Mouse (Mus musculus) lung, embryonic 14.5 days (tissue): ENCODE measurements at regions not wholly inside any gene's neighbourhood (a gene's known extent, or its start where the extent isn't known, plus 50 kb on each side); places are given as distances from the start of the nearest gene placed in this dataset.
A peak's percentile ranks its signal among the peaks of the same experiment; 100 is the strongest.

Source experiments
- ATAC-seq: fragments of 200-750 bp; cut with Nextera tagmentation; 2 replicates; pipeline ENCODE4 v1.8.0; 2017; ENCODE audit warnings: mild to moderate bottlenecking, moderate TSS enrichment, moderate library complexity; ENCODE audit not compliant: insufficient read depth
- DNase-seq: peaks from one replicate; pipeline ENCODE4 v3.0.0-alpha.2; 2015
- H3K27ac ChIP-seq: fragments of 300-500 bp; sonication (generic); 2 replicates; pipeline ENCODE4 v1.5.1; 2014; ENCODE audit warnings: low read depth, mild to moderate bottlenecking, moderate library complexity
- H3K27me3 ChIP-seq: fragments of 300-500 bp; sonication (generic); 2 replicates; pipeline ENCODE4 v1.6.1; 2014; ENCODE audit warnings: low read length, control low read depth; ENCODE audit not compliant: insufficient read depth
- H3K36me3 ChIP-seq: fragments of 300-500 bp; sonication (generic); 2 replicates; pipeline ENCODE4 v1.6.1; 2014; ENCODE audit warnings: control low read depth; ENCODE audit not compliant: insufficient read depth
- H3K4me1 ChIP-seq: fragments of 300-500 bp; sonication (generic); 2 replicates; pipeline ENCODE4 v1.6.1; 2014; ENCODE audit warnings: antibody characterized with exemption, control low read depth; ENCODE audit not compliant: insufficient read depth
- H3K4me2 ChIP-seq: fragments of 300-500 bp; sonication (generic); 2 replicates; pipeline ENCODE4 v1.6.1; 2014; ENCODE audit warnings: mild to moderate bottlenecking
- H3K4me3 ChIP-seq: fragments of 300-500 bp; sonication (generic); 2 replicates; pipeline ENCODE4 v1.5.1; 2014; ENCODE audit warnings: low read depth, low read length
- H3K9ac ChIP-seq: fragments of 300-500 bp; sonication (generic); 2 replicates; pipeline ENCODE4 v1.6.1; 2014
- H3K9me3 ChIP-seq: fragments of 300-500 bp; sonication (generic); 2 replicates; pipeline ENCODE4 v1.6.1; 2016; ENCODE audit warnings: low read depth, low read length, control low read depth
- CTCF ChIP-seq: IDR thresholded peaks from 2 replicates; pipeline ENCODE4 v1.5.1; 2016; ENCODE audit warnings: antibody characterized with exemption, low read depth
- WGBS: fragments of 180-500 bp; shearing (Covaris S2); extraction: QIAGEN DNeasy Blood & Tissue Kit; methylation state at CpG from one replicate; pipeline ENCODE4 v1.1.7; 2014; 5-methylcytosine and 5-hydroxymethylcytosine counted together

DNA sequence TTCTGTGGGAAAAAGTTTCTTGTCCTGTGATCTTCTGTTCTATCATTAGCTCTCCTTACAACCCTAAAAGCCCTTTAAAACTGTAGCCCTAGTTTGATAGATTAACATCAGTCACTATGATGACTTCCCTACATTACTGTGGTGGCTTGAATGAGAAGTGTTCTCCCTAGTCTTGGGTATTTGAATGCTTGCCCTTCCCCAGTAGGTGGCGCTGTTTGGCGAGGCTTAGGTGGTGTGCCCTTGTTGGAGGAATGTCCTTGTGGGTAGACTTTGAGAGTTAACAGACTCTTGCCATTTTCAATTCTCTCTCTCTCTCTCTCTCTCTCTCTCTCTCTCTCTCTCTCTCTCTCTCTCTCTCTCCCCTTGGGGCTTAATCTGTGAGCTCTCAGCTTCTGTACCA is 379.8 kb downstream of the Insc start:
- H3K27ac ChIP-seq = no peak overlapping the region
- H3K36me3 ChIP-seq = no peaks in the 10 kb centered on the region
- no peak overlapping the region for H3K4me3 ChIP-seq
- DNase-seq (no peak), ATAC-seq (no peak)
- H3K27me3 ChIP-seq = no peaks in the 10 kb centered on the region
- WGBS = 69% methylated on average over 2 of the region's 2 CpGs
- no peak overlapping the region for H3K9ac ChIP-seq
- peak; percentile 47 for TF ChIP-seq CTCF
- no peak overlapping the region for H3K4me2 ChIP-seq
- no peaks in the 10 kb centered on the region for H3K4me1 ChIP-seq
- no peaks in the 10 kb centered on the region for H3K9me3 ChIP-seq

DNA sequence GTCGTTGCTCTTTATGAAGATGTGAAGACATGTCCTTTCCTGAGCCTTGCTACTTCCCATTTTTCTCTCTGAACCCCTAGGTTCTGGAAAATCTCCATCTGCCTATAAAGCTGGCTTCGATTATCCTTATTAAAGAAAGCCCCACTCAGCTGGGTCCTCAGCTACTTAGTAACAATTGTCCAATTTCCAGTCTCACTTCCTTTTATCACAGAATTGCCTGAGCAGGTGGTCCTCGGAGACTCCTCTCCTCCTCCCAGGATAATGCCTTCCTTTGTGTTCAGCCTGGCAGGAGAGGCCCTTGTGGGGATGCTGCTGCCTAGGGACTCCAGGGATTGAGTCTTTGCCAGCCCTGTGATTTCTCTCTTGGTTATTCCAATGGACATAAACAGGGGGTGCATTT is 385.5 kb downstream of the Insc start:
- no peak for ATAC-seq
- Histone ChIP-seq H3K4me3 (no peak overlapping the region), H3K27ac (no peak overlapping the region), H3K9me3 (no peaks in the 10 kb centered on the region), H3K36me3 (no peaks in the 10 kb centered on the region), H3K4me1 (no peaks in the 10 kb centered on the region), H3K4me2 (no peak overlapping the region), H3K9ac (no peak overlapping the region), H3K27me3 (no peaks in the 10 kb centered on the region)
- DNase-seq = no peak
- no peak for TF ChIP-seq CTCF
- WGBS = 47% methylated on average over 3 of the region's 3 CpGs

DNA sequence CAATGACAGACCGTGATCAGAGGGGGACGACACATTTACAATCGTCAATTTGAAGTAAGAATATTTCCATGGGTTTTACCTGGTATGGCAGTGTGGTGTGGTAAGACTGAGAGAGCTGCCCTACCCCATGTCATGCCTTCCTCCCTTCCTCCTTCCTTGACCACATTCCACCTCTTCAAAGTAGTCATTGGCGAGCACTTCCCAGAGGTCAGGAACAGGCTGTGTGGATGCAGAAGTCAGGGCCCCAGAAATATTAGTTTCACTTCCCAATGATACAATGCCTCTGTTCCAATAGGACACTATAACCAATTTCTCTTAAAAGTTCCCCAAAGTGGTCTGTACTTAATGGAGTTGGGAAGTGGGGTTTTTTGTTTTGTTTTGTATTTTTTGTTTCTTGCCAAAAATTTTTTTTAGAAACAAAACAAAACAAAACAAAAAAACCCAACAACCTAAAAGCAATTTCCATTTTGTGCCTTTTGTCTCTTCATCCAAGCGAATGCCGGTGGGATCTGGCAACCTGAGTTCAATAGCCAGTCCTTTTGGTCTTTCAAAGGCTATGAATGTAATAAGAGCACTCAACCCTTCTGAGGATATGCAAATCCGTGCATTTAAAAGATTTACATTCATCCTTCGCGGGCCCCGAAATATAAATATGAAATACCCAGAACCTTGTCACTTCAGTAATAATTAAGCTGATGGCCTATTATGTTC is 387.9 kb downstream of the Insc start:
- Histone ChIP-seq H3K9ac (no peak overlapping the region), H3K27ac (no peak overlapping the region), H3K9me3 (no peaks in the 10 kb centered on the region), H3K36me3 (no peaks in the 10 kb centered on the region), H3K4me3 (no peak overlapping the region), H3K4me1 (no peaks in the 10 kb centered on the region), H3K27me3 (no peaks in the 10 kb centered on the region), H3K4me2 (no peak overlapping the region)
- DNase-seq (no peak), ATAC-seq (no peak)
- WGBS = 88% methylated on average over 10 of the region's 10 CpGs
- no peak for TF ChIP-seq CTCF

DNA sequence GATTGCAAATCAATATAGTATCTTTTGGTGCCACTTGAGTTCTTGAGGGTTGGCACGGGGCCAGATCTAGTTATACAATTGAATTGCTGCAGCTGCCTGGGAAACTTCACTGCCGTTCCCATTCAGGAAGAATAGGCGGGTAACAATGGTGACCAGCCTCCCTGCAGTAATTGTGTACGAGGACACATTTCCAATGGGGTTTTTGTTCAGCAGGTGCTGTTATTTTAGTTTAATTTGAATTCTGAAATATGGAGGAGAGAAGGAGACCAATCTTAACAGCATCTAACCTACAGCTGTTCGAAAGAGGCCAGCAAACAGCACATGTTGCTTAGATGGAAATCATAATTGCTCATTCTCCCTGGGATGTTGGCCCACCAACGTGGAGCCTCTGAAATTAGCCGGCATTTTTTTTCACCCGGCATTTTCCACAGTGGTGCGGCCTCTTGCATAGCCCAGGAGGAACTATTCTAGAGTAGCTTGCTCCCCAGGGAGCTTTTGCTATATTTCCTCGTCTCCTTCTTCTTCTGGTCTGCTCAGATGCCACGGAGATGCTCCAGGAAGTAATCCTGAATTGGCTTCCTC is 388.6 kb downstream of the Insc start:
- Histone ChIP-seq H3K27ac (no peak overlapping the region), H3K9me3 (no peaks in the 10 kb centered on the region), H3K4me3 (no peak overlapping the region), H3K9ac (no peak overlapping the region), H3K36me3 (no peaks in the 10 kb centered on the region), H3K27me3 (no peaks in the 10 kb centered on the region), H3K4me1 (no peaks in the 10 kb centered on the region), H3K4me2 (no peak overlapping the region)
- peak; percentile 57 for DNase-seq
- no peak for TF ChIP-seq CTCF
- WGBS = 70% methylated on average over 11 of the region's 11 CpGs
- ATAC-seq = no peak

DNA sequence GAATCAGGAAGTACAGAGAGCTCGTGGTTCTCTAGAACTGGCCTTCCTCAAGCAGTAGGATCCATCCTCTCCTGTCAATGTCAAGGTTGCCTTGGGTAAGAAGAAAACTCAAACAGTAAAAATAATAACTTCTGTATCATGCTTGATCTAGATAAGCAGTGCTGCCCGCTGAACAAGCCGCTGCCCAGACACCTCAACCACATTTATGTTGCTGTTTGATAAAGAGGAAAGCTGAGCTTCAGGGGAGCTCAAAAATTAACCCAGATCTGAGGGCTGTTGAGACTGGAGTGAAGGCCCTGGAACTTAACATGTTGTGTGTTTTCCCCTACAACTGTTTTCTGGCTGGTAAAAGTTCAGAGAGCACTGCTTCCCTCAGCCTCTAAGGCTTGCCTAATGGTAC is 389.1 kb downstream of the Insc start:
- Histone ChIP-seq H3K36me3 (no peaks in the 10 kb centered on the region), H3K27me3 (no peaks in the 10 kb centered on the region), H3K4me1 (no peaks in the 10 kb centered on the region), H3K4me2 (no peak overlapping the region), H3K9ac (no peak overlapping the region), H3K27ac (no peak overlapping the region), H3K4me3 (no peak overlapping the region), H3K9me3 (no peaks in the 10 kb centered on the region)
- DNase-seq = no peak
- ATAC-seq = no peak
- WGBS = 72% methylated on average over 3 of the region's 3 CpGs
- TF ChIP-seq CTCF = no peak

DNA sequence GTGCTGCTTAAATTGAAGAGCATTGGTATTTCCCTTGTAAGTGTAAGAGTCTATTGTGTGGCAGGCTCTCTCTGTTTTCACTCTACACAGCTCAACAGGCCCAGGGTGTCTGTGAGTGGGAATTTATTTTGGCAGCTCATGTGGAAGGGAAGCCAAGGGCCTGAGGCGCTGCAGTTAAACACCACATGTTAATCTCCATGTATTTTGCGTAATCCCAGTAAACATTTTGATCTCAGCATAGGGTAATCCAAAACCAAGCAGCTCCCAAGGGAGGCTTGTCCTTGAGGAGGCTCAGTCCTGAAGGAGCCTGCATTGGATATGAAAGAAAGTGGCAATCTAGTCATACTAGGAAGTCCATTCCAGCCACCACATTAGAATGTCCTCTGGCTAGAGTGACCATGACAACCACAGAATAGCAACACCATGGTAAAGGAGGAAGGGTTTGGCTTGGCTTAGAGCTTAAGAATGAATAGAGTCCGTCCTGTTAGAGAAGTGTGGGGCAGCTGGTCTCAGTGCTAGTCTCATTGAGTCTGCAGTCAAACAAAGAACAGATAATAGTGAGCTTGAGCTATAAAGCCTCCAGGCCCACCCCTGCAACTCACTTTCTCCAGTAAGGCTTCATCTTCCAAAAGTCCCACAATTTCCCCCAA is 391.6 kb downstream of the Insc start:
- H3K27me3 ChIP-seq = no peaks in the 10 kb centered on the region
- ATAC-seq (no peak), DNase-seq (no peak)
- no peak overlapping the region for H3K4me3 ChIP-seq
- H3K9ac ChIP-seq = no peak overlapping the region
- H3K9me3 ChIP-seq = no peaks in the 10 kb centered on the region
- H3K4me1 ChIP-seq = no peaks in the 10 kb centered on the region
- H3K36me3 ChIP-seq = no peaks in the 10 kb centered on the region
- H3K27ac ChIP-seq = no peak overlapping the region
- no peak overlapping the region for H3K4me2 ChIP-seq
- no peak for TF ChIP-seq CTCF
- WGBS = 66% methylated on average over 3 of the region's 3 CpGs

DNA sequence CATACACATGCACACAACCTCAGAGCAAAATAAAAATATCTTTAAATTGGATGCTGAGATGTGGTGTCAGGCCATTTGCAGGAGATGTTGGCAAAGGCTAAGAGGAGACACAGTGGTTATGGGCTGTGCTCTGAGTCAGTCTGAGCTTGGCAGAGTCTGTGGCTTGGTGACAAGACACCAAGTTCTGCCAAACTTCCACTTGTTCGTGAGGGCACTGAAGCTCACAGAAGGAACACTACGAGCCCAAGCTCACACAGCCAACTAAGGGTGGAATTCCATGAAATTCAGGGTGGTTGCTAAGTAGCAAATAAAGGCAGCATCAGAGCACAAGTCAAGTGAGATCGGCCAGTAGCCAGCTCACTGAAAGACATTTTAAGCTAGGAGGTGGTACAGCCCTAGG is 396.8 kb downstream of the Insc start:
- no peak for TF ChIP-seq CTCF
- ATAC-seq (no peak), DNase-seq (no peak)
- Histone ChIP-seq H3K4me1 (no peaks in the 10 kb centered on the region), H3K9me3 (no peaks in the 10 kb centered on the region), H3K27ac (no peak overlapping the region), H3K36me3 (no peaks in the 10 kb centered on the region), H3K4me3 (no peak overlapping the region), H3K27me3 (no peaks in the 10 kb centered on the region), H3K9ac (no peak overlapping the region), H3K4me2 (no peak overlapping the region)
- WGBS = 73% methylated on average over 3 of the region's 3 CpGs
